Mouse (Mus musculus) activated CD4-positive, CD25-positive, alpha-beta regulatory T cell, adult 4 months (primary cell): ENCODE results near the gene Abr. TPM values are rescaled to one million over a fixed set of nuclear protein-coding genes. Genes with fewer than 3 reads are reported as not detected.

Experiments used
- ATAC-seq: one replicate; pipeline ENCODE4 v1.8.0; 2017
- polyA plus RNA-seq, 2 experiments: library from polyadenylated mRNA; unstranded; fragments of 100-300 nt; shearing (Covaris generic); gene quantifications; one replicate each; pipeline ENCODE4 v1.2.1; 2017

The Abr gene
- polyA plus RNA-seq, 2 experiments from 2014 or later: 14.4 to 14.8 TPM

DNA sequence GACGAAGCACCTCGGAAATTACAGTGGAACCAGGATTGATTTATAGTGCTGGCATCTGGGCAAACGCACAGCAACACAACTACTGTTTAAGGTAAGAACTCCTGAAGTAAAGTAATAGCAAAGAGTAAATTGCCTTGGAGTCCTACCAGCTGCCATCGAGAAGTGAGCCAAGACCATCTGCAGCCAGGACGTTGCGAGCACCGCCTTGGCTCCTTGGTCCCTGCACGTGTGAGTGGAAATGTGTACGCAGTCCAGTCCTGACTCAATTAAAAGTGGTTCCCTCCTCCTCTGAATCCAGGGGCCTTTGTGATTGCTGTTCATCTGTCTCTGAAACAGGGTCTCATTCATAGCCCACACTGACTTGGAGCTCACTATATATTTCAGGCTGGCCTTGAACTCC lies 130.3 kb downstream of the Abr start:
- no peak for ATAC-seq

DNA sequence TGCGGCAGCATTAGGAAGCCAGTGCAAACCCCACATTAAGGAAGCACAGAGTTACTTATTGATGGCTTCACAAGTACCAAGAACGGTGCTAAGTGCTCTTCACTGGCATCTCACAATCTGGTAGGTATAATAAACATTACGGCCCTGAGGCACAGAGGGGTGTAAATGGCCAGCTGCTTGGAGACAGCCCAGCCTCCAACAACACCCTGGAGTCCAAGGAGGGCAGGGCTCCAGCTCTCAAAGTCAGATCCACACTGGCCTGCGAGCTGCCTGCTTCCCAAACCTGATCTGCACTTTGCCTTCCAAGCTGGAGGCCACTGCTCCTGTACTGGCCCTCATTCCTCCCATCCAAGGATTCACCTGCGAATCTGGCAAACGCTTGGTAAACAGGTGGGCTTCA lies 132.7 kb downstream of the Abr start:
- no peak for ATAC-seq

DNA sequence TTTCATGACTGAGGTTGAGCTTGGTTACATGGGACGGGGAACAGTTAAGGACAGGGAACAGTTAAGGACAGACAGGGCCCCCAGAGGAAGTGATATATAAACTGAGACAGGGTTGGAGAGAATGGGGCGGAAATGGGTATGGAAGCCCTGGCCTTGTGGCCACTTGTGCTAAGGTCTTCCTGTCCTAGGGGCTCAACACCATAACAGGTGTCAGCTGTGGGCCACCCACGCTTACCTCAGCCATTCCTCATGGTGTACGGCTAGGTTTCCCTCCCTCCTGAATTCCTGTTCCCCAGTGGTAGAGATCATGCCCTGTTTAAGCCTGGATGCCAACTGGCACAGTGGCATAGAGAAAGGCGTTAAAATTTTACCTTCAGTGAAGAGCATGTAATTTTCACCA lies 135.1 kb downstream of the Abr start:
- ATAC-seq: no peak

DNA sequence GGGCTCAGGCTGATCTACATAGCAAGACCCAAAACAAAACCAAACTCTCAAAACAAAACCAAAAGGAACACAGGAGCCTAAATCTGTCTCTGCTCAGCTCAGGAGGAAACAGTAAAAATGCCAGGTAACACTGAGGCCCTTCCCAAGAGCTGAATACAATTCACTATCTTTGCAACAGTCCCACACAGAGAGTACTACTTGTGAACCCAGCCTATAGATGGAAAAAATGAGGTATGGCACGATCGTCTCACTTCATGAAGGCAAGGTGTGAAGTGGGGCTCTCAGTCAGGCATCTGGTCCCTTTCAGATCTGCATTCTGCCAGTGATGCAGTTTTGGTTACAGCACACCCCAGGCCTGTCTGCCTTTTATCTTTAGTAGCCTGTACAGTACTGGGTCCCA lies 138.1 kb downstream of the Abr start:
- no peak for ATAC-seq

DNA sequence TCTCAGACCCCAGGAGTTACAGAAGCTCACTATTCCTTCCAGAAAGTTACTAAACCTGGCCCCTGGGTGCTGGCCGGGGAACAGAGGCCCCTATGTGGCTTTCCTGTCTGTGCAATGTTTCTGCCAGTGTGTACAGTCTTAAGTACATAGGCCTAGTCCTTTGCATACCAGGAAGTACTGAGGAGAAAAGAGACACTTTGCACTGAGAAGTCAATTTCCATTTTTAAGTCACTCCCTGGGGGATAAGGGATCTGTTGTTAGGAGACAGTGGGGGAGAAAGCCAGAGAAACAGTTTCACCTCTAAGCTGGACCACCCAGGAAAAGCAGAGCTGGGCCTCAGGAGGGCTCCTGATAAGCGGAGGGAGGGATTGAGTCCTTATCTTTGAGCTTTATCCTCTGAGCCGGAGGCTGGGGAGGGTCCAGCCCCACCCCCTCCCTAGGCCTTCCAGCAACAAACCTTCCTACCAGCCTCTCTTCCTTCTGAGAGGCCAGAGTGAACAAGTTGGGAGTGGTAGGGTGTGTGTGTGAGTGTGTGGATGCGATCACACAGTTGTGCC lies 138.9 kb downstream of the Abr start:
- no peak for ATAC-seq

DNA sequence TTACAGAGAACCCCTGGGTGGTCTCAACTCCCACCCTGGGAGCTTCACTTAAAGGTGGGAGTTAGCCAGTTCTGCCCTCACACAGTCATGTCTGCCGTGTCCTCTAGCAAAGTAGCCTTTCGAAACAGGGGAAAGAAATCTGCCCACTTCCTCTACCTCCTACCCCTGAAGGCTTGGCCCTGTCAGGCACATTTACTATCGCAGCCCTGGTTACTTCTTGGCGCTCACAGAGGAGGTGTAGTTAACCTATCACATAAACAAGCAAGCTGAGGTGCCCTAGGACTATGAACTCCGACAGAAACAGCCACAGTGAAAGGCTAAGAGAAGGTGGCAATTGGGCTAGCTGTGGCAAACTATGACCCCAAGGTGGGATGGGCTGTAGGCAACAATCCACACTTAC lies 139.4 kb downstream of the Abr start:
- ATAC-seq: no peak

DNA sequence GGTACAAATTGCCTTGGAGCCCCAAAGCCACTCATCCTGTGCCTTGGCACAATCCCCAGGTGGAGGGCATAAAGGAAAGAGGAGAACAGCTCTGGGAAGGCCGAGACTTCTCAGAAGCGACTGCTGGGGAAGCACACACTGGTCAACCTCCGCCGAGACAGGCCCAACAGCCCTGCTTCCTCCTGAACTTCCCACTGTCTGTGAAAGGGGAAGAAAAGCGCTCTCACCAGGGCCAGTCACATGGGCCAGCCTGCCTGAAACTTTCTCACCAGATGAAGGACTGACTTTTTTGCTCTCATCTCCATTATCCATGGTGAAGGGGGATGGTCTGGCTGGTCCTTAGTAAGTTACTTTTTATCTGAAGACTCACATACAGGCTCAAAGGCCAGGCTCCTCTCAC lies 139.9 kb downstream of the Abr start:
- ATAC-seq: no peak

DNA sequence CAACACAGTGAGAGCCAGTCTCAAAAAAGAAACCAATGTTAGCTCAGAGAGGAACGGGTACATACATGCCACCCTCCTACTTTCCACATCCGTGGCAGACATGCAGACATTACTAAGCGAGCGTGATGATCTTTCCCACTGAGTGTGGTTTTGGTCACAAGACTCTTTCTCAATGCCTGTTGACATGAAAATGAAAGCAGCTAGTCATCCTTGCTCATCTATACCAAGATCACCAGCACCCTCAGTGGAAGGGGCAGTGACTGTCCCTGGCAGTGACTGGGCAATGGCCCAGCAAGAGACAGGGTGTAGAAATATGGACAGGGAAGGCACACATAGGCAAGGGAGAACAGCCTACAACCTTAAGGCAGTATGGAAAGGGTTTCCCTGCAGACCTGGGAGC lies 142.4 kb downstream of the Abr start:
- peak; percentile 88 for ATAC-seq

DNA sequence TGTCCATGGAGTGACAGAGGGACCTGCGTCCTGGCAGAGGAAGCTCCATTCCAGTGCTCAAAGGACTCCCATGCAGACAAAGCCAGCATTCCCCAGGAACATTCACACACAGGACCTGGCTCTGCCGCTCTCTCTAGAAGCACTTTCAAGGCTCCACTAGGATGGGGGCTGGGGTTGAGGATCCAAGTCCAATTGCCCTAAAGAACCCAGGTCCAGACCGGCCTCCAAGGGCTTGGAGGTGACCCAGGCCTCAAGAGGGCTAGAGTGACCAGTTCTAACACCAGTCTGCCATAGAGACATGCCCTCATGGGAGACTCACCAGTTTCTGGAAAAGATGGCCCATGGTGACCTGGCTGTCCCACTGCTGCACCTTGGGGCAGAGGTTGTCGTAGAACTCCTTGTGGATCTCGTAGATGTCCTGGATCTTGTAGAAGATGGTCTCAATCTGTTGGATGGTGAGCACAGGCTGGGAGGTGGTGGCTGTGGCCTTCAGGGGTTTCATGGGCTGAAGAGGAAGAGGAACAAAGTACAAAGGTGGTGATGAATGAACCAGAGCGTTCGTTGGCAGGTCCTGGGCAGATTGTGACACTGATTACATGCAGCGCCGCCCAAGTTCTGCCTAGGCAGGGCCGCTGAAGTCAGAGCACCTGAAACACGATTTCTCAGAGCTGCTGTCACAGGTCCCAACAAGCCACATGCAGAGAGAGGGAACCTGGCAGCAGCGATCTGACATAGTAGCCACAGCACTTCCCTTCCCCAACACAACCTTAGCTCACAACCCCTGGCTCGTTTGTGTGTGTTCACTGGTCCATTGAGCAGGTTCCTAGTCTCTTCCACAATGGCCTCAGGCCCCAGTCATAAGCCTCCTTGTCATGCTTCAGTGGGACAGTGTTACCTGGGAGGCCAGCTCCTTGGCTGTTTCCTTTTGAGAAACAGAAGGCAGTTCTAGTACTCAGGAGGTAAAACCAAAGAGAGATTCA lies 143.1 kb downstream of the Abr start:
- peak; percentile 10 for ATAC-seq

DNA sequence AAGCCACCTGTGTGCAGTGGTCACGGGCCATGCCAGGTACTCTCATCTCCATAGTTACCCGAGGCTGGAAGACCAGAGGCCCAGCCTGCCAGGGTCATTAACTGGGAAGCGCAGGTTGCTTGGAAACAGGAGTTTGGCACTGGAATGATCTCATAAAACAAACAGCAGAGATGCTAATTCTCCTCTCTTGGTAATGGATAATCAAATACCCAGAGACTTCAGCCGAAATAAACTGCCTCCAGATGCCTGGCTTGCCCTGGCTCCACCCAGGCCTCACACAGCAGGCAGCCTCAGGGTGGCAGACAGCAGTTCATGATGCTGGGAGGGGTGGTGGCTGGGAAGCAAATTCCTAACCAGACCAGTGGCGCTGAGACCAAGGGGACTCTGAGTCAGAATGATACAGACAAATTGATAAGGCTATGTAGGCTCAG lies 145.0 kb downstream of the Abr start:
- no peak for ATAC-seq

DNA sequence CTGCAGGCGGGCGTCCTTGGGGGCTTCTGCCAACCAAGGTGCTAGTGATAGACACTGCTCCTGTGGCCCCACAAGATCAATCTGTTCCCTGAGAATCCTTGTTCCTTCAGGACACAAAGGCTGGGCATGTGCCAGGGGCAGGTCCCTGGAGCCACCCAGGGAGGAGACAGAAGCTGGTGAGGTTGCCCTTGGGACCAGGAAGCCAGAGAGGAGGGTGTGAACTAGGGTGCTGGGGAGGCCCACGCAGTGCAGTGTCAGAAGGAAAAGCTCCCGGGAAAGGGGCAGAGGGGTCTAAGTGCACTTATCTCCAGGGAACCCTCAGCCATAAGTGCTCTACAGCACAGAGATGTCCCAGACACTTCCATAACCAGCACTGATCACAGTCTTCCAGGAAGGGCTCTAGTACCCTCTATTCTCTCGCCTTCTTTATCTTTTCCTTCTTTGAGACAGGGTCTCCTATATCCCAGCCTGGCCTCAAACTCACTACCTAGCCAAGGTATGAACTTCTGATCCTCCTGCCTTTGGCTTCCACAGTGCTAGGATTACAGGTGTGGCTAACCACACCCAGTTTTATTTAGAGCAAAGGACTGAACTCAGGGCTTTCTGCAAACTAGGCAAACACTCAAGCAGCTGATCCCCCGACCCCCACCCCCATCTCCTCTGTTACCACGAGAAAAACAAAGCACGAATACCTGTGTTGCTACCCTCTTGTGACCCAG lies 145.6 kb downstream of the Abr start:
- no peak for ATAC-seq

DNA sequence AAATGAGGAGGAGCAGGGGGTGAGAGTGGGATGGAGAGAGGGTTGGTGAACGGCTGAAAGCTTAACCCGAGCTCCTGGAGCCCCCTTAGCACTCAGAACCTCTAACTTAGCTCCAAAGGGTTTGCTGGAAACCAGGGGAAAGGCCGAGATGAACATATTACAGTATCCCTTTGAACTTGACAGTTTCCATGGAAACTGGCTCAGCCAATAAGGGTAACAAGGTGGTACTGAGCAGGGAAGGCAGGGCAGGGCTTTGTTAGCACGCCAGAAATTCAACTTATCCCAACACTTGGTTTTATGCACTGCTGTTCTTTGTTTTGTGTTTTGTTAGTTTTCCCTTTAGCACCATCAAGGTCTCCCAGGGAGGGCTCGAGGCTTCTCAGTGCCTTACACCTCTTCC lies 149.5 kb downstream of the Abr start:
- ATAC-seq: no peak

DNA sequence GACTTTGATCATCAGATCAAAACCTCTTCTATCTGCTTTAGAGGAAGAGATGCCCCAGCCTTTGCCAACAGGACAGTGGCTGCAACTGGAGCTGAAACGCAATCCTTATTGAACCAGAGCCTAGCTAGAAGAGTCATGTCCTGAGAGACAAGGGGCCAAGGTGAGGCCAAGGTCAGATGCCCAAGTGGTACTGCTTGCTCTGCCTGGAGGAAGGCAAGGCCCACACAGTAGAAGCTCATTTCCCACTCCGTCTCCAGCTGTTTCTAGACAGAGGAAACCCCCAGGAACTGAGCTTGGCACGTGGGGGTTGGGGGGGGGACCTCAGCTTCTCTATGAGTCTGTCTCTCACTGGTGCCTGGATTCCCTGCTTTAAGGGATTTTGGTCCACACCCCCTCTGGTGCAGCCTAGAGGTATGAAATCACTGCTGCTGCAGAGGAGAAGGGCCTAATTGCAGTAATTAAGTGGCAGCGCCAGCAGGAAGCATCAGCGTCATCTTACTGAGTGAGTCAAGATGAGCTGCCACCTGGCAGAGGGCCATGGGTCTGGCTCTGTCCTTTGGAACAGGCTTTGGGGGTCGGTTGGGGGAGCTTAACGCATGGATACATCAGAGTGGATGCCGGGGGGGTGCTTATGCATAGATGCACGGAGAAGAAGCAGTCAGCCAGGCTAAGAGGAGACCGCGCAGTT lies 152.7 kb downstream of the Abr start:
- no peak for ATAC-seq

DNA sequence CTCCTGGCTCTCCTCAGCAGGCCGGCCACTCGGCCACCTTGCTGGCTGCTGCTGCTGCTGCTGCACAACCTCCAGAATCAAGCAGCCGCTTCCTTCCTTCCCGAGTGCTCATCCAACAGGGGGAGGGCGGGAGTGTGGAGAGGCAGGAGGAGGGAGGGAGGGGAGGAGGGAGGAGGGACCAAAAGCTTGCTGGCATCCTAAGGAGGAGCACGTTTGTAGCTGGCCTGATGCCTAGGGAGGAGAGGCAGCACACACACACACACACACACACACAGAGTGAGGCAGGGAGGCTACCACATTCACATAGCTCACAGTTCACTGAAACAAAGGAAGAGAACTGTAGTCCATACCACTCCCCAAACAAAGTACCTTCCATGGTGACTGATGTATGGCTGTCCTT lies 153.8 kb downstream of the Abr start:
- ATAC-seq: no peak

DNA sequence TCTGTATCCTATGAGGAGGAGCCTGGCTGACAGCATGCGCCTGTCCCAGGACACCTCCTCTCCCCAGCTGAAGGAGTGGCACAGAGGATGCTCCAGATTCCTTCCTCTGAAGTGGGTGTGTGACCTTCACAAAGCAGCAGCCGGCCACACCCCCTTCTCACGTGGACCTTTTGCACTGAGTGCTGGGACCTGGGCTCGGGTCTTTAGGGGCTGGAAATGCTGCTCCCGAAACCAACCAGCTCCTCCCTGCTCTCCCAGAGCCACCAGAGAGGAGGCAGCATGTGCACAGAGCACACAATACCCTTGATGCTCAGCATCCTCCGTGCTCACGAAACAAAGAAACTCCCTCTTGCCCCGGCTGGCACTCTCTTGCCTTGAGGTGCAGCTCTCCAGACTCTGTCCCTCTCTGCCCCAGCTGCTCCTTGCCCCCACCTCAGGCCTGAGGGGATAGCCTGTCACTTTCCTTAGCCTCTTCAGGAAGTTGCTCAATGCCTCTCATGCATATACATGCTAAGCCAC lies 154.6 kb downstream of the Abr start:
- no peak for ATAC-seq

DNA sequence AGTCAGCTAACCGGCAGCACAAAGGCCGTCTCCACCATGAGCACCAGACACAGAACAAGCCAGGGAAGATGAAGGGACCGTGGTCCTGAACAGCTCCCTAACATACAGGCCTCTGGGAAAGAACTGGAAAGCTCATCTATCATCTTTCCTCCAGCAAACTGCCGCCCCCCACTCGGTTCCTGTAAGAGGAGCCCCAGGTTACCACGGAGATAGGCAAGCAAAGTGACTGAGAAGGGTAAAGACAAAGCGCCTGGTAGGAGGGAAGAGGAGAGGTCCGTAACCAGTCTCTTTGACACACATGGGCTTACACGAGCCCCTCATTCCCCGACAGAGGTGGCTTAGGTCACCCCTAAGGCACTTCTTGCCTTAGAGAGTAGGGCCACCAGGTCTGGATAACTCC lies 155.0 kb downstream of the Abr start:
- no peak for ATAC-seq

DNA sequence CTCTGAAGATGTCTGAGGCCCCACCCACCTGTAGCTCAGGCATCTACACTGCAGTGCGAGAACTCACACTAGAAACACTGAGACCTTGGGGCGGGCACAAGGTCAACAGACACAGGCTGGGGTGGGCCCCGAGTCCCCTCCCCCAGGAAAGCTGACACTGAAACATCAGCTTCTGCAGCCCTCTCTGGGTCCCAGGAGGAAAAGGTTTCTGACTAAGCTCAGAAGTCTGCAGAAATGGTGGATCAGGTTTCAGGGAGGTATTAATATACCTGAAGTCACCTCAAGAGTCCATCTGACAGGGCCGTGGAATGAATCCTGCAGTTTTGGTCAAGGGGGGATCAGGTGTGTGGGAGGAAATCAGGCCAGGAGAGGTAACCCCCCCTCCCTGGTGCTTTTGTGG lies 156.2 kb downstream of the Abr start:
- no peak for ATAC-seq

DNA sequence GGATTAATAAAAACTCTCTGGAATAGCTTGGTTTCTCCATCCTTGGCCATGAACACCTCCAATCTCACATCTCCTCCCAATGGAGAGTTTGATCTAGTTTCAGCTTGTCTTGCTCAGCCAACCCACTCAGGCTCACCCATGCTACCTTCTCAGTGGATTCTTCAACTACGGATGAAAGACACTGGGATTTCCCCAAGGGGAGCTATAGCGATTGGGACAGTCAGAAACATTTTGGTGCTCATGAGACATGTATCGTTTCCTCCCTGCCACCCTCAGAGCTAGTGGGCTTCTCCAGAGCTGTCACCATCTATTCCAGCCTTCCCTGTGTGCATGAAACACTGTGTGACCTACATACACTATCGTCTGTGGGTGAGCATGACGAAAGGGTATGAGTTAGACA lies 160.4 kb downstream of the Abr start:
- no peak for ATAC-seq

DNA sequence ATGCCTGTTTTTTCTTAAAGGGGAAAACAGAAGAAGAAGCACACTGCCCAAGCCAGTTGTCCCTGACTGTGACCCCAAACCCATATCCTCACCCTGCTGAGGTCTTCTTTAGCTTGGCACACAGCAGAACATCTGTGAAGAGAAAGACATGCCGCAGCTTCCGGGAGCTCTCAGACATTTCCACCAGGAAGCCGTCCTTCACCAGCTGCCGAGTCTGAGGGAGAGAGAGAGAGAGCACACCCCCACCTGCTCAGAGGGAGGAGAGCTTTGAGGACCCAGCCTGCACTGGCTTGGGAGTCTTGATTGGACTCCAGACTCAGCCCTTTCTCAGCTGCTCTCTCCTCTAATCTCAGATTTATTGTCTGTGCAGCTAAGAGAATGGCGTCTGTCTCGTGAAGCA lies 160.9 kb downstream of the Abr start:
- no peak for ATAC-seq

DNA sequence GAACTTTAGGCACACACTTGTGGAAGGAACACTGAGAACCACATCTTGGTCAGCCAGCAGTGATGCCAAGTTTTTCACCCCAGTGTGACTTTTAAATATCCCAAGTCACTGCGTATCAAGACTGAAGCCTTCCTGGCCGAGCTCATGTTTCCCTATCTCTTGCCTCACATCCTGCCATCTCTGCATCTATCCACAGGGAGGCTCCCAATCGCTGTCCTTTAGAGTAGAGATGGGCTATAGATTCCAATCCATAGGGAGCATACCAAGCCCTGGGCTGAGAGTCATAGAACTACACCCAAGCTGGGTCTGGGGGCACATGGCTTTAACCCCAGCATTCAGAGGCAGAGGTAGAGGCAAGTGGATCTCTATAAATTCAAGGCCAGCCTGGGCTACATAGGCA lies 162.6 kb downstream of the Abr start:
- ATAC-seq: no peak

DNA sequence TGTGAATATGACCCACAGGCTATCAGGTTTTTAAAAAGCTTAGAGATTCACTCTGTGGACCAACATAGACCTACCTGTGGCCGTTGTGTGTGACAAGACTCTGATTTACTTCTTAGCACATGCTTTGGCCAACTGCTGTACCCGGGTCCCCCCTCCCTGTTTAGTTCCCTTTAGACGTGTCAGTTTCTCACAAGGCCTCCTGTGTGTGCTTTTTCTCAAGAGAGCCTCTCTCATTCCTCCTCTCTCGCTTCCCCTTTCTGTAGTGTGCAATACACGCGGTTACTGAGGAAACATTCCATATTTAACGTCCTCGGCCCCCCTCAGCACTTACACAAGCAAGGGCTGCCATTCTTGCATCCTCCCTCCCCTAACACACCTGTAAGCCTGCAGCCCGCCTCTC lies 163.4 kb downstream of the Abr start:
- ATAC-seq: no peak

DNA sequence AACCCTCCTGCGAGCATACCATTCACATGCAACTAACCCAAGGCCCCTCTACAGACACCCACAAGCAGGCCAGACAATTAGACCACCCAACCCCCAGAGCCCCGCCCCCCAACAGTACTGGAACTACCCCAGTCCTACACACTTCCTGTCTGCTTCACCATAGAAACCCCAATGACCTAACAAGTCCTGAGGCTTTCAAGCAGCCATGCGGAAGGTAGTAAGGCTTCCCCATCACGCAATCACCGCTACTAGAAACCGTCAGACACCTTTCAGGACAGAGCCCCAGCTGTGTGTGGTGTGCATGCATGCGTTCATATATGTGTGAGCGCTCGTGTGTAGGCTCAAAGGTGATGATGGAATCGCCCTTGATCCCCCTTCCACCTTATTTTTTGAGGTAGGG lies 165.2 kb downstream of the Abr start:
- peak; percentile 71 for ATAC-seq

DNA sequence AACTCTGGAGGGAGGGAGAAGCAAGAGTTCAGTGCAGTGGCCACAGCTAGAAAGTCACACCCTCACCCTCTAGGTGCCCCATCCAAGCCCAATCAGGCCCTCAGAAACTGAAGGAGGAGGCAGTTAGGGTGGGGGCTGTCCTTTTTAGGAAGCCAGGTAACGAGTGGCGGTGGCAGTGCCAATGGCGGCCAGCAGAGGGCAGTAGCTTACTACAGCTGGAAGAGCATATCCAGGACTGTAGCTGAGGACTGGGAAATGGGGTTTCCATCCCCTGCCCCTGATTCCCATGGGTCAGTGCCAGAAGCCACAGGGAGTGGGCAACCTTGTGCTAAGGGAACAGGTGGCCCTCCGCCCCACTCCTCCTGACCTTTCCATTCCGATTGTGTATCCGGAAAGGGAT lies 165.9 kb downstream of the Abr start:
- peak; percentile 57 for ATAC-seq
